Mouse (Mus musculus) ES-CJ7 (cell line): Measurements from ENCODE around the gene Clic6.
A peak's percentile ranks its signal among the peaks of the same experiment; 100 is the strongest.

Source experiments
- DNase-seq: peaks from one replicate; pipeline ENCODE4 v3.0.0; 2011; ENCODE audit warnings: low read depth, low spot score

Clic6 gene

DNA sequence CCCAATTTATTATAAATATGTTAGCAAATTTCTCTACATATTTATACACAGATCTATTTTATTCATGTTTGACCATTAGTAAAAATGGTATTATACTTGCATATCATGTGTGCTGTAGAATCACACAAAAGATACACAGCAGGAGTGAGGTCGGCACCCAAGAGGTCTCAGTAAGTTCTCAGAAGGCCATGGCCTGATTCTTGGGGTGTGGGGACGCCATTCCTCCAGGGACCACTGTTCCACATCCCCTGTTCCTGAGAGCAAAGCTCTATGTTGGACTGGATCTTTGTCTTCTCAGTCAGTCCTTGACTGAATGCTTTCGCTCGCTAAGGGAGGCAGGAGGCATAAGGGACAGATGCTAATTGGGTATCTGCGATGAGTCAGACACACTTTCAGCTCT lies at the start of gene Clic6:
Clic6 (plus strand) TSS at position 301 of the 400 bp plus-strand sequence.
- no peak for DNase-seq

DNA sequence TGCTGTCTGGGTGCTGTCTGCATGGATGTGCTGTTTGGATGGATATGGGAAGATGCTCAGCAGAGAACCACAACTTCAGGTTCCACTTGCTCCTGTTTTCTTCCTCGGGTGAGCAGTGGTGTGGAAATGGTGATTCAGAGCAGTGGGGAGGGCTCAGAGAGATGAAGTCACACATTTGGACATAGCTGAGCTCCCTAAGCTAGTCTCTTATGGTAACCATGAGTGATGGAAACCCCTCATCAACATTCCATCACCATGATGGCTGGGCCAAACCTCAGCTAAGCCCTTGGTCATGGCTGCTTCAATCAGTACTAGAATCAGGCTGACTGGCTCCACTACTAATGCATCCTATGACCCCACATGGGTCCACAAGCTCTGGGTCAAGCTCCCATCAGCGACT lies 45.8 kb upstream of the Clic6 start:
- DNase-seq = no peak

DNA sequence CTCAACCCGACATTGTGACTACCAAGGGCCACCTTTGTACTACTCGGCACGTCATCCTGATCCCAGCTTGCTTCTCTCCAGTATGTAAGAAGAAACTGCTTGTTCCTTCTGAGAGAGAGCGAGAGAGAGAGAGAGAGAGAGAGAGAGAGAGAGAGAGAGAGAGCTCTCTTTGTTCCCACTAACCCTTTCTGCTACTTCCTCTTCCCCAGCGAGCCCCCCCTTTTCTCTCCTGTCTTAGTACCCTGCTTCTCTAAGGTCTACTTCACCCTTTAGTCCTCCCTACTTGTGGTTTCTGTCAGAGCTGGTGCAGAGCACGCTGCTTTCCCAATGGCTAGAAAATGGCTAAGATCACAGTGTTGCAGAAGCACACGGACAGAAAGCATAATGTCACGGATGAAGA lies 45.3 kb upstream of the Clic6 start:
- no peak for DNase-seq

DNA sequence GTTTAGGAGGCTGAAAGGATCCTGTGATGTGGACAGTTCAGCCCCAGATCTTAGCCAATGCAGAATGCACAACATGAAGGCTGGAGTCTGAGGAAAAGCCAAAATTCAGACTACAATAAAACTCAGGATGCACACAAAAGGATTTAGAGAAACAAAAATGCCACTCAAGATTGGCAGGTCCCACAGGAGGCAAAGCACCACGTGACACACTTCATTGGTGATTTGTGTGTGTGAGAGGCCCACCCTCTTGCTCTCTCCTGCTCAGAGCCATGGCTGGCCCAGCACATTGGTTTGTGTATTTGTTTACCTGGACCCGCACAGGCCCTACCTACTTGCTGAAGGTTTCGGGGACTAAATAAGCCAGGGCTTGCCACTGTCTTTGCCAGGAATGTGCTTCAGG lies 44.3 kb upstream of the Clic6 start:
- DNase-seq = no peak

DNA sequence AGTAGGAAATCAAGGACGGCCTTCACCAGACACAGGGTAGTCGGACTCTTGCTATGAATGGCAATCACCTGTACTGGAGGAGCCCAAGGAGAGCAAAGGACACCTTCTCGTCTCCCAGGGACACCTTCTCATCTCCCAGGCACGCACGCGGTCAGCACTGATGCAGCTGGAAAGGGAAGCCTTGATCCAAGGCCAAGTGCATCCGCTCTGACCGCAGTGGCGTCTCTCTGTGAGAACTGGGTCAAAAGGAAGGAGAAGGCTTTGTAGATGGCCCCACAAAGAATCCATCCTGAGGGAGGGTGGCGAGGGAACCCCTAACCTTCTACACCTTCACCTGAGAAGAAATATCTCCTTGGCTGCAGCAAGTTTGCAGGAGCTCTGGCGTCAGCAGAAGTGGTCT lies 43.4 kb upstream of the Clic6 start:
- no peak for DNase-seq

DNA sequence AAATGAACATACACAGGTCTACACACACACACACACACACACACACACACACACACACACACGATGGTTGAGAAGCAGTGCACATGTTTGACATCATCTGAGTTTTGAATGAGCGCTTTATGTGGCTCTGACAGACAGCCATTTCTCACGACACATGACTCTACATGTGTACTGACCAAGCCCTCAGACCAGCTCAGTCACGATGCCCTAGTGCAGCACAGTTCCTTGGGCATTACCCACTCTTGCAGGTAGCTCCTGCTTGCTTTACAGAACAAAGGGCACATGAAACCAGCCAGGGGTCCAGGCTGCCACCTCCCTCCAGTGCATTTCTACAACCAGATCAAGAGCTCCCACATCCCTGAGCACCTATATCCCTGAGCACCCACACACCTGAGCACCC lies 42.6 kb upstream of the Clic6 start:
- DNase-seq = no peak

DNA sequence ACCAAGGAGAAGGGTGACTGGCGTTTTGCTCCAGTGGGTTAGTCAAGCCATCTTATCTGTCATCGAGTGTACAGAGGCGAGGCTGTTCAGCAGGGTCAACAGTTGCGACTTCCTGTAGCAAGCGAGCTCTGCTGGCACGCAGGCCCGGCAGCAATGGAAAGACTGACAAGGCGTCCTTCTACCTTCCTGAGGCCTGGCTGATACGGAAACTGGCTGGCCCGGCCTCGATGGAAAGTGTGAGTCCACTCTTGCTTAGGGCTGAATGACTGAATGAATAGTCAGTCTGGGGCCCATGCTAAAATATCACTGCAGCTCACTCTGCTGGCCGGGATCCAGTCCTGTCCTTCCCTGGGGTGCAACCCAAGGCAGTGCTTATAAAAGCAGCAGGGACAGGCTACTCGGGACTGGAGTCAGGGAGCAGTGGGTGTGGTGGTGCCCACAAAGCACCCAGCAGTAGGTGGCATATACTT lies 41.9 kb upstream of the Clic6 start:
- no peak for DNase-seq

DNA sequence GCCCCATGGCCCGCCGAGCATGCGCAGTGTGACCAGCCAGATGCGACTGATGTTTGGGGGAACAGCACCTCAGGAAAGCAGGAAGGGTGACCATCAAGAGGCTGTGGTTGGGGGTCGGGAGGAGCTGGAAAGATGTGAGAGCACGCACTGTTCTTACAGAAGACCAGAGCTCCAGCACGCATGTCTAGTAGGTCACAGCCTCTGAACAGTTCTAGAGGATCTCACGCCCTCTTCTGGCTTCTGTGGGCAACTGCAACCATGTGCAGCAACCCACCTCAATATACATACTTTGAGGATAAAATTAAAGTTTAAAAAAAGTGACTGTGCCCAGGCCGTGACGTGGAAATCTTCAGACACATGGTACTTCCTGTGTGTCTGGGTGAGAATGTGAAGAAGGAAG lies 40.2 kb upstream of the Clic6 start:
- peak; percentile 64 for DNase-seq

DNA sequence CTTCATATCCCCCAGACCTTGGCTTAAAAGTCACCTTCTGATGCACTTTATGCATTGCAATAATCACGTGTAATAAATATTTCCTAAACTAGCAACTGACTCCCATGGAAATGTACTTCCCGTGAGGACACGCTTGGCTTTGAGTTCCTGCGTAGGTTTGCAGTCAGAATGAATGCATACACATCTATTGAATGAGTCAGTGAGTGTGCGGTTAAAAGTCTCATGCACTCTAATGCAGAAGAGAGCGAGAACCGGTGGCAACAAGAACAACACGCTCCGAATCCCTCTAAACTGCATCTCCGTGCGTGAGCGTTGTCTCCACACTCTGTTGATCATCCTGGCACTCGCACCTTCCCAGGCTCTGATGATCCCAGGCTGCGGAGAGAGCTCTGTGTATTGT lies 36.5 kb upstream of the Clic6 start:
- DNase-seq = no peak

DNA sequence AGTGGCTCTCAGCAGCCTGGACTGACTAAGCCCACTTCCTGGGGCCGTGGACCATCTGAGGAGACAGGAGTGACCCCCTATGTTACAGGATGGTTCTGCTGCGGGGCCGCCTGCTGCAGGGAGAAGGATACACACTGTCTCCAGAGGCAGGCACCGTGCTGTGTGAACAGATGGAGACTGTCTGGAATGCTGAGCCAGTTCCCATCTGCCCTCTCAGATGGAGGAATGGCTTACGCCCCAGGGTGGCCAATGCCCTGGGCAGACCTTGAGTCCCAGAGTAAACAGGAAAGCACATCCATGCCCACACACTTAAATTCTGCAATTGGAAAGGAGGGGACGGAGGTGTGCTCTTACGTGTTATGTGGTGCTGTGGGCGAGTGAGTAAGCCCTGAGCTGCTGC lies 35.2 kb upstream of the Clic6 start:
- DNase-seq = no peak

DNA sequence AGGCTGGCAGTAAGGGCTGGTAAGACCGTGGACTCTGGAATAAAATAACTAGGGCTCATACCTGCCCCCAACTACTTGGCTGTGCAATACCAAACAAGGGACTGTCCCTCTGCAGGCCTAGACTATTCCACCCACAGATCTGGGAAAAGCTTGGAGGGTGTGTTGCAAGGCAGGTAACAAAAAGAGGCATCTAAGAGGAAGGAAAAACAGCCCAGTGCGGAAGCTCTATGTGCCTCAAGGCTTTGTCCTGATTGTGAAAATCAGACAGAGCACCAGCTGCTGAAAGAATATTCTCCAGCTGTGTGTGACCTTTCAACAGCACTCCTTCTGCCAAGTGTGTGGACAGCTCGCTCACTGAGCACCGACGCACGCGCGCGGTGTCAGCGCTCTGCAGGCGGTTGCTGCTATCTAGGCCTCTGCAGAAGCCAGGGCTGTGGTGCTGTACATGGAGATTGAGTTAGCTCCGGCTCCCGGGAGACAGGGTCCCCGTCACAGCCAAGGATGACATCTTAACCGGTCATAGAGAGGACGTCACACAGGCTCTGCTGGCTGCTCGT lies 33.9 kb upstream of the Clic6 start:
- DNase-seq = no peak

DNA sequence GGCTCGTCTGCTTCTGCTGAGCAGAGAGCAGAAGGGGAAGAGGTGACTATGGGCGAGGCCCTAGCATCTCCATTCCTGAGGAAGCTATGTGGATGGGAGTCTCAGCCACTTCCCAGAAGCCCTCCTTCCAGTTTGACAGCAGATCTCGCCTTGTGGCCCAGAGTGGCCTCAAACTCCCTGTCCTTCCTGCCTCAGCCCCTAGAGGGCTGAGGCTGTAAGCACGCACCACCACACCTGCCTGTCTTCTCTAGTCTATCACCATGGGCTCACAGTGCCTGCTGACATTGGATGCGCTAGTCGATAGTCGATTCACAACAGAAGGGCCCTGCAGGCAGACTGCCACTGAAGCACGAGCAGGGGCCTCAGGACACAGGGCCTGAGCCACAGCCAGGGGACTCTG lies 32.9 kb upstream of the Clic6 start:
- DNase-seq = peak; percentile 74

DNA sequence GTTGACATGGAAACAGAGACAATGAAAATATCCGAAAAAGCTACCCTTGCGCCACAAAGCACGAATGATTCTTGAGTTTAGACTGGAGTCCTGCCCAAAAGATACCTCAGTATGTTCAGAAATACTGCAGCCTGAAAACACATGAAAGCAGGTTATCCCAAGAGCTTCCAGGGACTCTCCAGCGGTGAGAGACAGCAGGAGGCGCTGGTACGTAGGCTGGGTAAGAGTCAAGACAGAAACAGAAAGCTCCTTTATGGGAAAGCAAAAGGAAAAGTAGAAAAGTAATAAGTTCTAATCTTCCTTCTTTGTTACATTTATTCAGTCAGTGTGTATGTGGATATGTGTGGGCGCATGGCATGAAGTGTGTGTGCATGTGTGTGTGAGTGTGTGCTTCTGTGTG lies 31.5 kb upstream of the Clic6 start:
- DNase-seq = no peak

DNA sequence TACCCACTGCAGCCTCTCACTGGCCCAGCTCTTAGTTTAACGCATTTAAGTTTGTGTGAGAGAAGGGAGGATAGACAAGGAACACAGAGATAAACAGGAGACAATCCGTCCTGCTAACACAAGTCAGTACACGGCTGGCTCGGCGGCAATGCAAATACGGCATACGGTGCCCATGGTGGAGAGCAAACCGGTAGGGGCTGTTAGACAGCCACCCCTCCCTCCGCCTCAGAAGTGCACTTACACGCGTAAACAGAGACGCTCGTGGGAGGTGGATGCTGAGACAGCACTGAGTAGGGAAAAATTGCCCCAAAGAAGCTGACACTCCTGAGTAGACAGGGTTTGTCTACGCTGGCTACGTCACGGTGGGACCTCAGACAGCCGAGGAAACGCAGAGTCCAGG lies 31.0 kb upstream of the Clic6 start:
- no peak for DNase-seq

DNA sequence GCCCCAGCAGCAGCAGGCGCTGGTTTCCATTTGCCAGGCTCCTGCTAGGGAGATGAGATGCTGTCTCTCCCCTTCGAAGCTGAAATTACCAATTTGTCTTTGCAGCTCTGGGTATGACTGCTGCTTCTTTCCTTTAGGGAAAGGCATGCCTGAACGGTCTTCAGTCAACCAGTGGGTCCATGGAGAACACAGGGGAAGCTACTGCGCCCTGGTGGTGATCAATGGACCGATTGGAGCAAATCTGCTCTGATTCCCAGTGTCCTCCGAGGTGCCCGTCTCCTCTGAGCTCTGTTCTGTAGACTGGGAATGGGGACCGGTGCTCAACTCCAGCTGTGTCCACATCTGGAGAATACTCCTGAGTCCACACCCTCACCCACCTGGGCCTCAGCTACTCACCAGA lies 30.0 kb upstream of the Clic6 start:
- no peak for DNase-seq

DNA sequence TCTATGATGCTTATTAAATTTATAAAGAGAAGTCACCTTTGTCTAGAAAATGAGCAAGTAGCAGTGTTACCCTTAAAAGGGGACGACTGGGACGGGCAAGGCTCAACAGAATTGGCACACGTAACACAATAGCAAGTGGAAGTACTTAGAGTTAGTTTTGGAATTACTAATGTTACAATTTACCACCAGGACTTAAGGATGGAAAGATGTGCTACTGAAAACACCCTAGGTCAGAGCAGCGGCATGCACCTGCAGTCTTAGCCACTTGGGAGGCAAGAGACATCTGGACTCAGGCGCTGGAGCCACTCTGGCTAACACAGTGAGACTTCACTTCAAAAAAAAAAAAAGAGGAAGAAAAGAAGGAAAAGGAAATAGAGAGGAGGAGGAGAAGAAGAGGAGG lies 29.6 kb upstream of the Clic6 start:
- no peak for DNase-seq

DNA sequence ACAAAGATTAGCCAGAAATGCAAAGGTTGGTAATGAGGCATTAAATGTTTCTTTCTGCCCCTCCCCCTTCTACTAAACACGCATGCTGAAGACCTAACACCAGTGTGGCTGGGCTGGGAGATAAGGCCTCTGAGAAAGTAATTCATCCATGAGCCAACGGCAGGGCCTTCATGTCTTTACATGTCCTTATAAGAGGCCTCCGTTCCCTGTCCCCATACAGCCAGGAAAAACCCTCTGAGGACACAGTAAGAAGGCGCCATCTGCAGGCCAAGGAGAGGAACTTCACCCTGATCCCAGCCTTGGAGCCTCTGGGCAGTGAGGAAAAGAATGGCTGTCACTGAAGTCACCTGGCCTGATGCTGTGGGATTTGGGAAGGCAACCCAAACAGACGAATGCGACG lies 27.9 kb upstream of the Clic6 start:
- DNase-seq = peak; percentile 81

DNA sequence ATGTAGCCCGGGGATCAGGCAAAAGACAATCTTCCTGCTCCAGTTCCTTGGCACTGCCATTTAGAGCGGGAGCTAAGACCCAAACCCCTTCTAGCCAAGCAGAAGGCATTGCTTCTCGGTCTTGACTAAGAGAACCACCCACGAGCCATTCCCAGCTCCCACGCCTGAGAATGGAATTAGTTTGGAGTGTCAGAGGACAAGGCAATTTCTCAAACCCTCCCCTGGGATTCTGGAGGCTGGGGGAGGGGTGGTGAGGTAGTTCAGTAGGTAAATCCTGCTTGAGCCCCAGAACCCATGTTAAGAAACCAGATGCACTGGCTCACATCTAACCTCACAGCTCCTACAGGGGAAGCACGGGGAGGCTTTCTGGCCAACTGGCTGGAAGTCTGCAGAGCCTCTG lies 24.1 kb upstream of the Clic6 start:
- DNase-seq = no peak

DNA sequence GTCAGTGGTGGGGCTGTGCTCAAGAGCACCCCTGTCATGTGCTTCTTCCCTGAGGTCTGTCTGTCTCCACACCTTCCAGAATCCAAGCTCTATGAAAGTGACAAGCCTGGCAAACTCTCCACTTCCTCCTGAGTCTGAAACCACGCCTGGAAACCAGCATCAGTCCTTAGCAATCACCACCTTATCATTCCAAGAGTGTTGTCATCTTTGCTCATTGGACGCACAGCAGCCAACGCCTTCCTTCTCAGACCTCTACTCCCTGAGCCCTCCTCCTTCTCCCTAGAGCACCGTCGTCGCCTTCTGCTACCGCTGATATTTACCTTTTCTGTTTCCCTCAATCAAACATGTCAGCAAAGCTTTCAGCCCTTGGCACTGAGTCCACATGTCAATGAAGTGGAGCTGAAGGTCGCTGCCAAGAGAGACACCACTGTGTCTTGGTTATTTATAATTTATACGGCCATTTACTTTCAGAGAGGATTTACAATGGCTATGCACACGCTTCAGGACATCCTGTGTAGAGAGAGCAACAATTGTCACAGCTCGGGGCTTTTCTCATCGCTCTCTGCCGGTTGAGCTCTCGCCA lies 21.1 kb upstream of the Clic6 start:
- DNase-seq = no peak

DNA sequence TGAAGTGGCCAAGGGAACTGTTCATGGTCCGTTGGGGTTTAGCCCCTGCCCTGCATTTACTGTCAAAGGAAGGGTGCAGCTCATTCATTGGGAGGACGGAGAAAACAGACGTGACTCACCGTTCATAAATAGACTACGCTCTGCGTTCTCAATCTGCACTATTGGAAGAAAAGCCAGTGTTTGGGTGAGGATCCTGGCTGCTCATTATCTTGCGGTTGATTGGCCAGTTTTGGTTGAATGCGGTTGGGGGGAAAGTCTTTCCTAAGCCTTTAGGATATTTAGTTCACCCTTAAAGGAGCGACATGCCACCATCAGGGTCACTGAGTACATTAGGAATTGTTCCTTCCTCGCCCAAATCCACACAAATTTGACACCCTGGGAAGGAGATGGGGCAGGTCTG lies 20.3 kb upstream of the Clic6 start:
- no peak for DNase-seq

DNA sequence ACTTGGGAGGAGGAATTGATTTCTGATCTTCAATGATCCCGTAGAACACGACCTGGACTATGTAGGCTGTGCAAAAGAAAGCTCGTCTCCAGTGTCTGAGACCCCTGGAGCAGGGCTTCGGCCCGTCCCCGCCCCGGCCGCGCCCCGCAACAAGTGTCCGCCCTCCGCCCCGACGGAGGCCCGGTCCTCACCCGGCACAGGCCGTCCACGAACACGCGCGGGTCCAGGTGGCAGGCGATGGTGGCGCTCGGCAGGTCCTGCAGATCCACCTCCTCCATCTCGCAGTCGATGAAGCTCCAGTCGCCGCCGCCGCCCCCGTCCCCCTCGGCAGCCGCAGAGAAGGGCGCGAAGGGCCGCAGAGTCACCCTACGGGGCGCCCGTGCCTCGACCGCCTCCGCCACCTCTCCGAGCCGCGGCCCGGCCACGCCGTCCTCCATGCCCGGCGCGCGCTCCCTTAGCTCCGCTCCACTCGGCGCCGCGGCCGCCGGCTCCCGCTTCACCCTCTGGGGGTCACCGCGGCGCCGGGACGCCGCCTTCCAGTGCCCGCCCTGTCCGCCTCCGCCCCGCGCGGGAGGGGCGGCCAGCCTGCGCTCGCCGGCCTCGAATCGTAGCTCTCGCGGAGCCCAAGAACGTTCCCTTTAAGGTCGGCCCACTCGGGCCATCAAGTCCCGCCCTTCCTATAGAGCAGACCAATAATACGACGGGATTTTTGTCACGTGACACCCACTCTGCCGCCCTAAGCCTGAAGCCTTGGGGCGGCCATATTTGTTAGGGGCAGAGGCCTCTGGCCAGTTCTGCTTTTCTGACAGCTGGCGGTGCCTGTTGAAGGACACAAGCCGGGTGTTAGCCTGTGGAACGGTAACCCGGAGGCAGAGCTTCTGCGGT lies 19.7 kb upstream of the Clic6 start:
- DNase-seq = peak; percentile 98

DNA sequence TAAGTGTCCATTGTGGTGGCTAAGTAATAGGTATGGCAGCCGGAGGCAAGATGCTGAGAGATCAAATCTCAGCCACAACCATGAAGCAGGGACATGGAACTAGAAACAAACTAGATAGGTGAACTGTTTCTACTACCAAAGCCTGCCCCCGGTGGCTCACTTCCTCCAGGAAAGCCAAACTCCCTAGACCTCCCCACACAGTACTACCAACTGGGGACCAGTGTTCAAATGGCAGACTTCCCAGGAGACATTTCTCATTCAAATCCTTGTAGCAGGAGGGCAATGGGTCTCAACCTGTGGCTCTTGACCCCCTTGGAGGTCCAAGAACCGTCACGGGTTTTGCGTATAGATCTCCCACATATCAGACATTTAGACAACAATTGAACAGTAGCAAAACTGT lies 18.5 kb upstream of the Clic6 start:
- DNase-seq = peak; percentile 45

DNA sequence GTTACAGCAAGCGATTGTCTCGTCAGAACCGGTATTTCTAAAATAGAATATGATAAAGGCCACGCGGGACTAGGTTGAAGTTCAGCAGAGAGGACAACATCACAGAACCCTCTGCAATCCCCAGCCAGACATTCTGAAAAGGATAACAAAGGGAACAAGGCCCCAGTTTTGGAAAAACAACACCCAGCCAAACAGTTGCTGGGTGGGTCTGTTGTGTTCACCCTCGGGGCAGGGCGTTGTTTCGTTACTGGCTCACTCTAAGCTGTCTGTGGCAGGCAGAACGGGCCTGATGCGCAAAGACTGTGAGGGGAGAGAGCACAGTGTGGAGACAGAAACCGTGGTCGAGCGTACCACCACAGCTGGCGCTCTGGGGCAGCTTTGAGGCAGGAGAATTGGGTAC lies 17.1 kb upstream of the Clic6 start:
- DNase-seq = peak; percentile 94
